Mouse (Mus musculus) heart, embryonic 11.5 days (tissue): Measurements from ENCODE around the gene Ttc28. TPM values are rescaled to one million over a fixed set of nuclear protein-coding genes. Genes with fewer than 3 reads are reported as not detected.

Source experiments
- ATAC-seq: fragments of 200-750 bp; cut with Nextera tagmentation; replicated peaks from 2 replicates; pipeline ENCODE4 v1.8.0; 2017; ENCODE audit warnings: moderate library complexity; ENCODE audit not compliant: insufficient number of reproducible peaks, low FRiP score, low TSS enrichment
- H3K27ac ChIP-seq: fragments of 300-500 bp; sonication (generic); 2 replicates; pipeline ENCODE4 v1.5.1; 2014; ENCODE audit warnings: mild to moderate bottlenecking, low read depth, low read length
- H3K27me3 ChIP-seq: fragments of 300-500 bp; sonication (generic); 2 replicates; pipeline ENCODE4 v1.6.1; 2014; ENCODE audit warnings: mild to moderate bottlenecking, low read length, mixed read lengths; ENCODE audit not compliant: control insufficient read depth, insufficient read depth
- H3K36me3 ChIP-seq: fragments of 300-500 bp; sonication (generic); 2 replicates; pipeline ENCODE4 v1.6.1; 2014; ENCODE audit warnings: mild to moderate bottlenecking, low read length, moderate library complexity, mixed read lengths; ENCODE audit not compliant: control insufficient read depth, insufficient read depth
- H3K4me1 ChIP-seq: fragments of 300-500 bp; sonication (generic); 2 replicates; pipeline ENCODE4 v1.6.1; 2014; ENCODE audit warnings: low read length; ENCODE audit not compliant: control insufficient read depth, insufficient read depth
- H3K4me2 ChIP-seq: fragments of 300-500 bp; sonication (generic); 2 replicates; pipeline ENCODE4 v1.6.1; 2014; ENCODE audit warnings: mild to moderate bottlenecking, moderate library complexity
- H3K4me3 ChIP-seq: fragments of 300-500 bp; sonication (generic); 2 replicates; pipeline ENCODE4 v1.5.1; 2014; ENCODE audit warnings: low read depth, low read length
- H3K9ac ChIP-seq: fragments of 300-500 bp; sonication (generic); 2 replicates; pipeline ENCODE4 v1.6.1; 2014; ENCODE audit warnings: mild to moderate bottlenecking, low read depth, low read length, moderate library complexity
- H3K9me3 ChIP-seq: fragments of 300-500 bp; sonication (generic); replicated peaks from 2 replicates; pipeline ENCODE4 v1.6.1; 2016; ENCODE audit warnings: low read length; ENCODE audit not compliant: control insufficient read depth
- WGBS: fragments of 180-500 bp; shearing (Covaris S2); extraction: QIAGEN DNeasy Blood & Tissue Kit; methylation state at CpG from one replicate; pipeline ENCODE4 v1.1.7; 2014; ENCODE audit not compliant: insufficient replicate concordance; 5-methylcytosine and 5-hydroxymethylcytosine counted together
- polyA plus RNA-seq: library from polyadenylated mRNA; unstranded; fragments of >200 nt; fragmentation: Nextera tagmentation; extraction: Ambion mirVana; gene quantifications from 2 replicates; pipeline ENCODE4 v1.2.1, GENCODE M21; 2014

Gene Ttc28
- polyA plus RNA-seq, 1 experiment from 2014 or later, result 8.1 TPM

GRCm38 (mm10) chr5:111216166-111216565, 336.6 kb downstream of the Ttc28 start:
- Histone ChIP-seq H3K27ac (no peak overlapping the region), H3K4me3 (no peak overlapping the region), H3K9me3 (no peaks in the 10 kb centered on the region), H3K36me3 (no peaks in the 10 kb centered on the region), H3K9ac (no peak overlapping the region), H3K4me2 (no peak overlapping the region), H3K4me1 (peaks cover 30% of the 10 kb centered on the region), H3K27me3 (no peaks in the 10 kb centered on the region)
- WGBS, result 79% methylated on average over 9 of the region's 9 CpGs
- no peak for ATAC-seq

- 47% methylated on average over 18 of the region's 18 CpGs for WGBS
- H3K4me3 ChIP-seq, result no peak overlapping the region
- no peak for ATAC-seq
- H3K4me1 ChIP-seq, result peaks cover 31% of the 10 kb centered on the region
- peak overlapping the region; percentile 19 for H3K4me2 ChIP-seq
- no peaks in the 10 kb centered on the region for H3K36me3 ChIP-seq
- peak overlapping the region; percentile 70 for H3K27ac ChIP-seq
- no peak overlapping the region for H3K9ac ChIP-seq
- H3K27me3 ChIP-seq, result no peaks in the 10 kb centered on the region
- no peaks in the 10 kb centered on the region for H3K9me3 ChIP-seq
Observed at GRCm38 (mm10) chr5:111217447-111218110, 338.0 kb downstream of the Ttc28 start.

DNA sequence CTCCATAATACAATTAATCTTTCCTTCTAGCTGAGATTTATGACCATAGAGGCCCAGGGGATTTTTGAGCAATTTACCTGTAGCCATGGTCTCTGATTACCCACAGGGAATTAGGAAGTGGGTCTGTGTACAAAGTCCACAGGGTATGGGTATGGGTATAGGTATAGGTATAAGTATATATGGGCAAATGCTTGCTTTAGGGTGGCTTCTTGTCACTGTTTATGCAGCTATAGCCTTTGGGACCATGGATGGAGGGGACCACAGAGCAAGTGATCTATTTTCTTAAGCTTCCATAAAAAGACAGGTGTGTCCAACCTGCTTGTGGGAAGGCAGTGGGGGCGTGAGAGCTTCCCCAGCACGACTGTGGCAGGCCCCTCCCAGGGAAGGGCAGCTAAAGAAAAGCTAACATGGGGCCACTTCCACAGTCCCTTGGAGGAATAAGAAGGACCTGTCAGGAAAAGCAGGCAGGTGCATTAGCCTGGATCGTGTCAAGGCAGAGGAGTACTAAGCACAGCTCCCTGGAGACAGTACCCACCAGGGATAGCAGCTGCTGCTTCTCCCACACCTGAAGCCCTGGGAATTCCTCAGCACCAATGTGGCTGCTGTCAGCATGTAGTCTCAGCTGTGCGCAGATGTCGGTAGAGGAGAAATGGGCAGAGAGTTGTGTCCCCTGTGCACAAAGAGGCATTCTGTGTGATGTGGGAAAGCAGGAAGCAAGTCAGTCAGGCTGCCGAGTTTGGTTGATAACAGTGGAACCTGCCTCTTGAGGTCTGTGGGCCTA, 338.7 kb downstream of the Ttc28 start:
- no peak overlapping the region for H3K9ac ChIP-seq
- ATAC-seq, result no peak
- WGBS, result 60% methylated on average over 6 of the region's 6 CpGs
- no peak overlapping the region; the same call in 1 of the 2 replicates for H3K4me2 ChIP-seq
- H3K4me3 ChIP-seq, result no peak overlapping the region
- peaks cover 4% of the 10 kb centered on the region; the same call in 1 of the 2 replicates for H3K36me3 ChIP-seq
- H3K4me1 ChIP-seq, result peaks cover 31% of the 10 kb centered on the region
- no peaks in the 10 kb centered on the region for H3K27me3 ChIP-seq
- no peak overlapping the region for H3K27ac ChIP-seq
- H3K9me3 ChIP-seq, result no peaks in the 10 kb centered on the region

- H3K27ac ChIP-seq, result no peak overlapping the region
- 78% methylated on average over 5 of the region's 5 CpGs for WGBS
Observed at GRCm38 (mm10) chr5:111218998-111219397, 339.4 kb downstream of the Ttc28 start.

GRCm38 (mm10) chr5:111220679-111221380, 341.2 kb downstream of the Ttc28 start:
- Histone ChIP-seq H3K9ac (peak overlapping the region; percentile 3; the same call in 1 of the 2 replicates), H3K4me1 (peaks cover 46% of the 10 kb centered on the region), H3K9me3 (no peaks in the 10 kb centered on the region), H3K27ac (no peak overlapping the region), H3K36me3 (peaks cover 10% of the 10 kb centered on the region; the same call in 1 of the 2 replicates), H3K4me2 (no peak overlapping the region), H3K27me3 (no peaks in the 10 kb centered on the region), H3K4me3 (no peak overlapping the region)
- no peak for ATAC-seq
- WGBS, result 58% methylated on average over 16 of the region's 16 CpGs

More at GRCm38 (mm10) chr5:111218998-111219397, 339.4 kb downstream of the Ttc28 start:
- ATAC-seq, result no peak
- H3K4me2 ChIP-seq, result no peak overlapping the region
- H3K4me3 ChIP-seq, result no peak overlapping the region
- peaks cover 31% of the 10 kb centered on the region for H3K4me1 ChIP-seq
- no peaks in the 10 kb centered on the region for H3K27me3 ChIP-seq
- no peak overlapping the region for H3K9ac ChIP-seq
- peaks cover 7% of the 10 kb centered on the region; the same call in 1 of the 2 replicates for H3K36me3 ChIP-seq
- no peaks in the 10 kb centered on the region for H3K9me3 ChIP-seq

GRCm38 (mm10) chr5:111222820-111223219, 343.2 kb downstream of the Ttc28 start:
- no peak overlapping the region for H3K9ac ChIP-seq
- H3K4me1 ChIP-seq, result peaks cover 47% of the 10 kb centered on the region
- H3K9me3 ChIP-seq, result no peaks in the 10 kb centered on the region
- no peak overlapping the region for H3K4me3 ChIP-seq
- H3K27ac ChIP-seq, result no peak overlapping the region
- no peak for ATAC-seq
- H3K27me3 ChIP-seq, result no peaks in the 10 kb centered on the region
- WGBS, result 45% methylated on average over 11 of the region's 11 CpGs
- no peak overlapping the region for H3K4me2 ChIP-seq
- peaks cover 11% of the 10 kb centered on the region; the same call in 1 of the 2 replicates for H3K36me3 ChIP-seq

- Histone ChIP-seq H3K9ac (no peak overlapping the region), H3K4me3 (no peak overlapping the region), H3K4me2 (no peak overlapping the region), H3K9me3 (no peaks in the 10 kb centered on the region), H3K36me3 (peaks cover 11% of the 10 kb centered on the region; the same call in 1 of the 2 replicates), H3K27ac (0 out of 2 replicates have a peak overlapping the region, but pooled peaks have one; percentile 29), H3K27me3 (no peaks in the 10 kb centered on the region), H3K4me1 (peaks cover 60% of the 10 kb centered on the region)
- ATAC-seq, result no peak
- WGBS, result 66% methylated on average over 11 of the region's 11 CpGs
Observed at GRCm38 (mm10) chr5:111225306-111225705, 345.7 kb downstream of the Ttc28 start.

GRCm38 (mm10) chr5:111226486-111226885, 346.9 kb downstream of the Ttc28 start:
- Histone ChIP-seq H3K9me3 (no peaks in the 10 kb centered on the region), H3K27ac (no peak overlapping the region), H3K4me3 (no peak overlapping the region), H3K27me3 (no peaks in the 10 kb centered on the region), H3K4me2 (no peak overlapping the region), H3K36me3 (peaks cover 11% of the 10 kb centered on the region; the same call in 1 of the 2 replicates), H3K4me1 (peaks cover 54% of the 10 kb centered on the region), H3K9ac (no peak overlapping the region)
- ATAC-seq, result no peak
- 88% methylated on average over 10 of the region's 10 CpGs for WGBS
